Mouse (Mus musculus): ENCODE results near the gene Trim26. TPM values are rescaled to one million over a fixed set of nuclear protein-coding genes. Genes with fewer than 3 reads are reported as not detected.

The Trim26 gene
- total RNA-seq, 2 experiments from 2014 or later, result 18.6 to 22.7 TPM

DNA sequence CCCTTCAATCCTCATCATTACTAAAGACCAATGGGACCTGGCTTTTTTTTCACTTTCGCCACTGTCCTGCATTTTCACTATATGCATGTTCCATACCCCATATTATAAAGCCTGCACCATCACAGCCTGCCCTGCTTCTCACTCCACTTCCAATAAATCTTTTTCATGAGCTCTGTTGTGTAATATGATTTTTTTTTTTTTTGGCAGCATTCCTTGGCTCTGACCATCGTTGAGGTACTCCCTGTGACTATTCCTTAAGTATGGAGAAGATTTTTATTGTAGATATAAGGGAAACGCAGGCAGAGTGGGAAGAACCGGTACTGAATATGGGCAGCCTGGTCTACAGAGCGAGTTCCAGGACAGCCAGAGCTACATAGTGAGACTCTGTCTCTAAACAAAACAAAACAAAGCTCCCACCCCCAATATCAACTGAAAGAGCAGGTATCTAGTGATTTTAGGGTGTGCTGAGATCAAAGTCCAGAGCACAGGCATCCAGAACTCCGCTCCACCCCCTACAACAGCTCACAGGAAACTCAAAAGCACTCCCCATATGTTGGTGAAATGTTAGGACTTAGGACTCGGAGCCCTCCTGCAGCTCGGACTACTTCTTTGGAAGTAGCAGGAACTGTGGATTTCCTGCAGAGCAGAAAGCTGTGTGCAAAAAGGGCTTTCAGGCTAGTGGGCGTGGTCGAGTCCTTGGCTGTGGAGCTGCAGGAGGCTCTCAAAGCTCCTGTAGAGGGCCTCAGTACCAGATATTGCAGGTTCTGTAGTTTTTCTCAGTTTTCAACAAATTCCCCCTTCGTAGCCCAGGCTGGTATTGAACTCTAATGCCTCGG is 1.1 kb upstream of the Trim26 start:
- H3K4me3 ChIP-seq, result peak overlapping the region; percentile 84
- peak overlapping the region; percentile 85 for H3K27ac ChIP-seq
- intact Hi-C loops (cut with DNase I), result loop anchor here (2.0 to 5.0 kb wide), 2 partner anchors 121 to 211 kb away; partner anchors contain the start of genes Znrd1 and Znrd1as

DNA sequence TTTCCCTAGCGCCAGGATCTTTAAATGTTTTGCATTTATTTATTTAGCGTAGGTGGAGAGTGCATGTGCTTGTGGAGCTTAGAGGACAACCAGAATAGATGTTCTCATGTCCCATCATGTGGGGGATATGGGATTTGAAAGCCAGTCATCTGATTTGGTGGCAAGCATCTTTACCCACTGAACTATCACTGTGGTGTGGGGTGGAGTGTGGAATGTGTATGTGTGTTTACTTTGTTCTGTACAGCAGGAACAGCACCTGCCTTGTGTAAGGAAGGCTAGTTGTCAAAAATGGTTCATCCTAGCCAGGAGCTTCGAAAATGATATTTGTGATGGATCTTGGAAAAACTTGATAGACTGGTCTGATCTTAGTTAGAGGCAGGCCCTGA is 514 bp upstream of the Trim26 start:
- H3K4me3 ChIP-seq, result peak overlapping the region; percentile 84
- DNase-seq (ENCODE audit: extremely low spot score in 1 of 2, low spot score in 2 of 2), result no peak
- H3K27ac ChIP-seq, result peak overlapping the region; percentile 85
- no peak for TF ChIP-seq CTCF (IDR thresholded peaks at IDR 0.05)
- intact Hi-C loops (cut with DNase I), result loop anchor here (2.0 to 5.0 kb wide), 2 partner anchors 121 to 210 kb away; partner anchors contain the start of genes Znrd1 and Znrd1as

More for the DNA sequence above, 1.1 kb upstream of the Trim26 start:
- peak; percentile 51 for TF ChIP-seq CTCF (IDR thresholded peaks at IDR 0.05)
- peak; percentile 31 to 47 for DNase-seq (ENCODE audit: extremely low spot score in 1 of 2, low spot score in 2 of 2)

DNA sequence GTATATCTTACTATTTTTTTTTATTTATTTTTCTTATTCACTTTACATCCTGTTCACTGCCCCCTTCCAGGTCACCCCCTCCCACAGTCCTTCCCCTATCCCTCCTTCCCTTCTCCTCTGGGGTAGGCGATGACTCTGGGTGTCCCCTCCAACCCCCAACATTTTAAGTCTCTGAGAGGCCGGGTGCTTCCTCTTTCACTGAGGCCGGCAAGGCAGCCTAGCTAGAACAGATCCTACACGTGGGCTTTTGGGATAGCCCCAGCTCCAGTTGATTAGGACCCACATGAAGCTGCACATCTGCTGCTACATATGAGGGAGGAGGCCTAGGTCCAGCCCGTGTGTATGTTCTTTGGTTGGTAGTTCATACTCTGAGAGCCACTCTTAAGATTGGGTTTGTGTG is 2.1 kb downstream of the Trim26 start:
- no peak for DNase-seq (ENCODE audit: extremely low spot score in 1 of 2, low spot score in 2 of 2)
- intact Hi-C loops (cut with DNase I), result loop anchor here (5.0 kb wide), 1 partner anchor 118 kb away; the partner anchor contains the start of genes Znrd1 and Znrd1as
- Histone ChIP-seq H3K27ac (no peak overlapping the region), H3K4me3 (no peak overlapping the region)
- TF ChIP-seq CTCF (IDR thresholded peaks at IDR 0.05), result no peak

DNA sequence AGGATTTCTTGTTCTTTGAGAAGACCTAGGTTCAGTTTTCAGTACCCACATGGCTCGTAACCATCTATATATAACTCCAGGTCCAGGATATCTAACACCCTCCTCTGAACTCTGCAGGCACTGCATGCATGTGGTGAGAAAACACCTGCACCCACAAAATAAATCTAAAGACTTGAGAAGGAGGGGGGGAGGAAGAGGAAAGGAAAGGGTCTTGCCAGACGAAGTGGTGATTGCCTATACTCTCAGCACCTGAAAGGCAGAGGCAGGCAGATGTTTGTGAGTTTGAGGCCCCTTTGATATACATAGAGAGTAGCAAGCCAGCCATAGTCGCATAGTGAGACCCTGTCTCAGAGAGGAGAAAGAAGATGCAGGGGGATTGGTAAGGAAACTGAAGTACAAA is 3.0 kb downstream of the Trim26 start:
- DNase-seq (ENCODE audit: extremely low spot score in 1 of 2, low spot score in 2 of 2), result no peak
- intact Hi-C loops (cut with DNase I), result loop anchor here (5.0 kb wide), 1 partner anchor 117 kb away; the partner anchor contains the start of genes Znrd1 and Znrd1as
- Histone ChIP-seq H3K27ac (no peak overlapping the region), H3K4me3 (no peak overlapping the region)
- no peak for TF ChIP-seq CTCF (IDR thresholded peaks at IDR 0.05)

DNA sequence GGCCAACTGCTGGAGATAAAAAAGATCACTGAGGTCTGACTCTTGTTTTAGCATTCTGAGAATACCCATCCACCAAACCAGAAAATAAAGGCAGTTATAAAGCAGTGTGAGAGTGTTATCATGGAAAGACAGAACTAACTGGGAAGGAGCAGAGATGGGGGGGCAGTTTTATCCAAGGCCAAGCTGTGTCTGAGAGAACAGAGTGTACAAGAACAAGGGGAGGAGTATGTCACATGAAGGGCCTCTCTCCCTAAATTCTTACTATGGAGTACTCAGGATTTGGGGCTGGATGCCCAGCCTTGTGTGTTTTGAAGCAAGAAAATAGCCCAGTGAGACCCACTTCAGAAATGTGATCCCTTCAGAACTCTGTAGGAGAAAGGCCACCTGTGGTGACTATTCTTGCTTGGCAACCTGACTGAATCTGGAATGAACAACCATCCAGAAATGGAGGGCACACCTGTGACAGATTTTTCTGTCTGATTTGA is 4.1 kb downstream of the Trim26 start:
- no peak overlapping the region for H3K4me3 ChIP-seq
- no peak for DNase-seq (ENCODE audit: extremely low spot score in 1 of 2, low spot score in 2 of 2)
- intact Hi-C loops (cut with DNase I), result no loop called here
- H3K27ac ChIP-seq, result no peak overlapping the region
- no peak for TF ChIP-seq CTCF (IDR thresholded peaks at IDR 0.05)

DNA sequence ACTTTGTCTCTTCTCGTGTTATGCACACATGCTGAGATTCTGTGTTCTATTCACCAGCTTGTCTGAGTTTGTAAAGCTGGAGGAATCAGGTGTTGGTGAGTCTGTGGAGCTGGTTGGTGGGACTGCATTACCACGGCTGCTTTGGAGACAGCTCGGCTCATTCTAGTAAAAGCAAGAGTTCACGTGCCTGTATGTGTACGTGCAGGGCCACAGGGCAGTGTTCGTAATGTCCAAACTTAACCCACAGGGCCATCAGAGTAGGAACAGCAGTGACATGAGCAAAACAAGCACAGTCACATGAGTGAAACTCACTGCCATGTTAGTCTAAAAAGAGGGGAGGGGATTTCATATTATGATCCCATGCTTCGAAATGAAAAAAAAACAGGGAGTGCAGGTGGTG is 6.8 kb downstream of the Trim26 start:
- no peak overlapping the region for H3K27ac ChIP-seq
- intact Hi-C loops (cut with DNase I), result no loop called here
- DNase-seq (ENCODE audit: extremely low spot score in 1 of 2, low spot score in 2 of 2), result no peak
- no peak for TF ChIP-seq CTCF (IDR thresholded peaks at IDR 0.05)
- H3K4me3 ChIP-seq, result no peak overlapping the region

DNA sequence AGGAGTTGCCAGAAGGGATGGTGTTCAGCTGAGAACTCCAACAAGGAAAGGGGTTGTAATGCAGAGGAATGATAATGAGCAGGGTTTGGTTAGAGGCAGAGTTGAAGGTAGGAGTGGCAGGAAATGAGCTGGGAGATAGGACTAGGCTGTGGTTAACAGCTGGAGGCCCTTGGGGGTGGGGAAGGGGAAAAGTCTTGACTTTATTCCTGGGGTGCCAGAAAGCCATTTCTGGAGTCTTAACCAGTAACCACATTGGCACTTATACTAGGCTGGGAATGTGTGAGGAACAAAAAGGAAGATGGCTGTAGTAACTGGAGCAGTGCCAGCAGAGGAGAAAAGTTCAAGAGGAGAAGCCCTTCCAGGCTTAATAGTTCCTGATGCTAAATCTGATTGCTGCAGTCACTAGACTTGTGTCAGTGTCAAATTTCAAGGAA is 7.4 kb downstream of the Trim26 start:
- intact Hi-C loops (cut with DNase I), result no loop called here
- DNase-seq (ENCODE audit: extremely low spot score in 1 of 2, low spot score in 2 of 2), result no peak
- H3K27ac ChIP-seq, result no peak overlapping the region
- TF ChIP-seq CTCF (IDR thresholded peaks at IDR 0.05), result no peak
- H3K4me3 ChIP-seq, result no peak overlapping the region

DNA sequence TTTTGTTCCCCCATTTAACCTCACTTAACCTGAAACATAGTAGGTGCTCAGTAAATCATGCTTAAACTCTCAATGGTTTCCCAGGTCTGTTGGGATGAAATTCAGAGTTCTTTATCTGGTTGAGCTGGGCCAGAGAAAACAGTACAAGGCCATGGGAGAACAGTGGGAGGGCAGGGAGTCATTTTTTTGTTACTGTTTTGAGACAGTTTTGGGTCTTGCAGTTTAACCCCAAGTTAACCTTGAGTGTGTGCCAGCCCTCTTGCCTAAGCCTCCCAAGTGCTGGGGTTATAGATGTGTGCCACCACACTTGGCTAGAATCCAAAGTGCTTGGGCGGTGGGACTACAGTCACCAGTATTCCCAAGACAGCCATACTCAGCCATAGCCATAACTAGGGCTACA is 7.8 kb downstream of the Trim26 start:
- Histone ChIP-seq H3K4me3 (no peak overlapping the region), H3K27ac (no peak overlapping the region)
- intact Hi-C loops (cut with DNase I), result no loop called here
- DNase-seq (ENCODE audit: extremely low spot score in 1 of 2, low spot score in 2 of 2), result no peak
- no peak for TF ChIP-seq CTCF (IDR thresholded peaks at IDR 0.05)

DNA sequence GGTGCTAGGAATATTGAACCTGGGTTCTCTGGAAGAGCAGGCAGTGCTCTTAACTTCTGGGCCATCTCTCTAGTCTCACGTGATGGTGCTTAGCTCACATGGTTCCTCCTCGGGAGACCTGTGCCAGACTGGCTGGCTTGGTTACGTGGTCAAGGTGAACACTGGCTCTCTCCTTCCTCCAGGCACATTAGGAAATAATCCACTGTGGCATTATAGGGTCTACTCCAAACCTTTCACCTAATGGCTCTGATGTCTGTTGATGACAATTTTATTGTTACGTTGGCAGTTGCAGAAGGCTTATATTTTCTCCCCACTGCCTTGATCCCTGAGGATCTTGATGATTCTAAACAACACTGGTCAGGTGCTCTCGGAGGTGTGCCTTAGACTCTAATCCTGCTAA is 12.0 kb downstream of the Trim26 start:
- intact Hi-C loops (cut with DNase I), result no loop called here
- Histone ChIP-seq H3K4me3 (no peak overlapping the region), H3K27ac (no peak overlapping the region)
- TF ChIP-seq CTCF (IDR thresholded peaks at IDR 0.05), result no peak
- DNase-seq (ENCODE audit: extremely low spot score in 1 of 2, low spot score in 2 of 2), result no peak

DNA sequence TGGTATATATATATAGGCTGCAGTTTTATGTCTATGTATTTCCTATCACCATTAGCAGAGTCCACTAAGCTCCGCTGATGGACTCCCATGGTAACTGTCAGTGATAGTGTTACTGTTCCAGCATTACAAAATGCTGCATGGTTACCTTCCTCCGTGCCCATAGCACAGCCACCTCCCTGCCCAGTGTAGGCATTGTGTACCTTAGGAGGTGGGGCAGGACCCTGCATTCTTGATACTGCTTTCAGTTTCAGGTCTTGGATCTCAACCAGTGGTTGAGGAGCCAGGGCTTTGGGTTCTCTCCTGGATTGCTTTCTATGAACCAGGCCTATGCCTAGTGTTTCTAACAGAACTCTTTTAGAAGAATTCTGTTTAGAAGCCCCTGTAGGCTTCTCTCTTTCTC is 13.1 kb downstream of the Trim26 start:
- TF ChIP-seq CTCF (IDR thresholded peaks at IDR 0.05), result no peak
- intact Hi-C loops (cut with DNase I), result no loop called here
- no peak for DNase-seq (ENCODE audit: extremely low spot score in 1 of 2, low spot score in 2 of 2)
- Histone ChIP-seq H3K27ac (no peak overlapping the region), H3K4me3 (no peak overlapping the region)

DNA sequence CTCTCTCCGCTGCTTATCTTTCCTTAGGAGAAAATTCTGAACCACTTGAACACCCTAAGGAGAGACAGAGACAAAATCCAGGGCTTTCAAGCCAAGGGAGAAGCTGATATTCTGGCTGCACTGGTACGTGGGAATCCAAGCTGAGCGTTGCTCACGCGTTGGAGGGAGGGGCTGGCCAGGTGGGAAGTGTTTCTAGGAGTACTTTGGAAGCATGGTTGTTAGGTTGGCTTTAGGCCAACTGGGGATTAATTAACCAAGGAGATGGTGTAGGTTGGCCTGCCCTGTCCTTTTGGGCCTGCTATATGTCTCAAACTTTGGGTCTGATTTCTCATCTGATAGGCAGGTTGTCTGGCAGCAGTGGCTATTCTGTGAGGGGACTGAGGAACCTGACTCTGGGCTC is 14.3 kb downstream of the Trim26 start:
- intact Hi-C loops (cut with DNase I), result no loop called here
- no peak overlapping the region for H3K4me3 ChIP-seq
- TF ChIP-seq CTCF (IDR thresholded peaks at IDR 0.05), result no peak
- no peak for DNase-seq (ENCODE audit: extremely low spot score in 1 of 2, low spot score in 2 of 2)
- no peak overlapping the region for H3K27ac ChIP-seq

DNA sequence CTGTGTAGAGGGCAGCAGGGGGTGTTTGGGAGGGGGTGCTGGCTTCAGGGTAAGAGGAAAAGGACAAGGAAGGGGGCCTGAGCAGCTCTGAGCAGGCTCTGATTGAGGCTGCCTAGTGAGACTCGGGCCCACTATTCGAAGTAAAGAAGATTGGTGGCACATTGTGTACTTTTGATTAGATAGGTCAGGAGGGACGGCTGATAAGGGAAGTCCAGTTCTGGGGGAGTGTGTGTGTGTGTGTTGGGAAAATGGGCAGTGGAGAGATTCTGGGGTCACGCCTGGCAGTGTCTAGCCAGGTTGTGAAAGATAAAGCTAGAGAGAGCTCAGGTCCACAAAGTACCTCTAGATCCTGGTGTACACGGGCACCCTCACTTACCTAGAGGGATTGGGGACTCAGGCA is 14.7 kb downstream of the Trim26 start:
- DNase-seq (ENCODE audit: extremely low spot score in 1 of 2, low spot score in 2 of 2), result no peak
- Histone ChIP-seq H3K27ac (no peak overlapping the region), H3K4me3 (no peak overlapping the region)
- no peak for TF ChIP-seq CTCF (IDR thresholded peaks at IDR 0.05)
- intact Hi-C loops (cut with DNase I), result no loop called here
